Mouse (Mus musculus): ENCODE results near the gene Ugt1a6a. TPM values are rescaled to one million over a fixed set of nuclear protein-coding genes. Genes with fewer than 3 reads are reported as not detected.

Gene Ugt1a6a
- total and polyA plus RNA-seq, 3 experiments = not detected

DNA sequence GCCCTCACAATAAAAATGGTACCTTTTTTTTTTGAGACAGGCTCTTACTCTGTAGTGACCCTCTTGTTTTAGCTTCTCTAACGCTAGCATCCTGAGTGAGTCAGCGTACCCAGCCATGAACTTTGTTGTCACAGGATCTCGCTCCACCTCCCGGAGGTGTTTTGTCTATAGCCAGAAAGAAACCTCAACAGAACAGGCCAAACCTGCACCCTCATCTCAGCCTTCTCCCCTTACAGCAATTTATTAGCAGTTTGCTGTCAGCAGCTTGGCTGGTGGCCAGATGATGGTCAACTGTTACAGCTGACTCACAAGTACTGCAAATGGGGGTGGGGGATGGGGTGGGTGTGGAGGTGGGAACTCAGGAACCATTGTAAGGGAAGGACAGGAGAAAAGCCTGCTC is 127.6 kb downstream of the Ugt1a6a start:
- Histone ChIP-seq H3K79me2 (ENCODE audit: control insufficient read depth, insufficient read depth, low read length, poor library complexity) (no peaks in the 10 kb centered on the region), H3K9ac (ENCODE audit: control insufficient read depth, low read depth, low read length, poor library complexity, severe bottlenecking) (no peak overlapping the region), H3K4me1 (ENCODE audit: control insufficient read depth in 1 of 2, insufficient read depth in 2 of 2, low read length in 2 of 2) (peaks cover 7 to 17% of the 10 kb centered on the region in 2 experiments), H3K36me3 (ENCODE audit: control insufficient read depth in 1 of 2, insufficient read depth in 2 of 2, low read length in 2 of 2) (peaks cover 14 to 24% of the 10 kb centered on the region in 2 experiments), H3K4me3 (ENCODE audit: control insufficient read depth in 1 of 2, insufficient read depth in 1 of 2, low read depth in 2 of 2, low read length in 2 of 2) (no peak overlapping the region), H3K27me3 (ENCODE audit: control insufficient read depth in 1 of 2, insufficient read depth in 2 of 2, low read length in 2 of 2) (no peaks in the 10 kb centered on the region), H3K27ac (ENCODE audit: control insufficient read depth, low read depth, low read length) (peak overlapping the region; percentile 31), H3K9me3 (replicated peaks; ENCODE audit: insufficient read depth, low read length) (no peaks in the 10 kb centered on the region)
- peak; percentile 94 for DNase-seq (ENCODE audit: low read depth, low spot score)
- TF ChIP-seq NELFE (IDR thresholded peaks at IDR 0.05; ENCODE audit: low read depth, low read length) (0 out of 2 replicates have a peak, but pooled peaks have one; percentile 2), ZC3H11A (IDR thresholded peaks at IDR 0.05; ENCODE audit: low read depth, low read length) (0 out of 2 replicates have a peak, but pooled peaks have one; percentile 18), GATA1 (IDR thresholded peaks at IDR 0.05; ENCODE audit: low read depth, low read length) (no peak), ZMIZ1 (IDR thresholded peaks at IDR 0.05; ENCODE audit: low read depth, low read length) (no peak), MAFK (IDR thresholded peaks at IDR 0.05; ENCODE audit: borderline replicate concordance, low read depth, low read length) (no peak), NRF1 (IDR thresholded peaks at IDR 0.05; ENCODE audit: insufficient read depth, low read depth, low read length, poor library complexity, severe bottlenecking) (no peak), USF2 (IDR thresholded peaks at IDR 0.05; ENCODE audit: borderline replicate concordance in 1 of 2, insufficient read depth in 1 of 2, low read depth in 1 of 2, low read length in 2 of 2) (no peak), GABPA (IDR thresholded peaks at IDR 0.05; ENCODE audit: low read depth, low read length) (no peak), MYB (IDR thresholded peaks at IDR 0.05; ENCODE audit: low read depth, low read length) (peak; percentile 53; the same call in 1 of the 2 replicates), HCFC1 (IDR thresholded peaks at IDR 0.05; ENCODE audit: low read depth, low read length) (0 out of 2 replicates have a peak, but pooled peaks have one; percentile 23), BHLHE40 (IDR thresholded peaks at IDR 0.05; ENCODE audit: borderline replicate concordance, low read depth, low read length) (no peak), ZNF384 (IDR thresholded peaks at IDR 0.05; ENCODE audit: low read depth, low read length) (no peak), USF1 (IDR thresholded peaks at IDR 0.05; ENCODE audit: low read depth, low read length) (no peak), ETS1 (IDR thresholded peaks at IDR 0.05; ENCODE audit: low read depth, low read length) (peak; percentile 96), TBP (IDR thresholded peaks at IDR 0.05; ENCODE audit: low read depth, low read length) (peak; percentile 31; the same call in 1 of the 2 replicates), SMC3 (IDR thresholded peaks at IDR 0.05; ENCODE audit: low read depth, low read length) (no peak), TCF12 (IDR thresholded peaks at IDR 0.05; ENCODE audit: low read depth, low read length) (0 out of 2 replicates have a peak, but pooled peaks have one; percentile 23), MAZ (IDR thresholded peaks at IDR 0.05; ENCODE audit: low read depth, low read length) (no peak), KAT2A (conservative IDR thresholded peaks at IDR 0.05; ENCODE audit: low read depth, low read length) (no peak), SIN3A (IDR thresholded peaks at IDR 0.05; ENCODE audit: low read length) (peak; percentile 53; the same call in 1 of the 2 replicates), CTCF (IDR thresholded peaks at IDR 0.05 in 2 of 3, conservative IDR thresholded peaks at IDR 0.05 in 1 of 3; ENCODE audit: control insufficient read depth in 1 of 3, insufficient read depth in 1 of 3, low read depth in 2 of 3, low read length in 3 of 3, poor library complexity in 1 of 3, severe bottlenecking in 1 of 3) (no peak), RAD21 (IDR thresholded peaks at IDR 0.05; ENCODE audit: low read depth, low read length) (no peak), UBTF (IDR thresholded peaks at IDR 0.05; ENCODE audit: borderline replicate concordance, insufficient read depth, low read depth, low read length) (no peak), CHD2 (IDR thresholded peaks at IDR 0.05; ENCODE audit: low read length) (peak; percentile 58; the same call in 1 of the 2 replicates), POLR2AphosphoS2 (IDR thresholded peaks at IDR 0.05; ENCODE audit: low read length) (peak; percentile 79), ZKSCAN1 (IDR thresholded peaks at IDR 0.05; ENCODE audit: low read depth, low read length) (no peak), EP300 (IDR thresholded peaks at IDR 0.05; ENCODE audit: low read depth in 1 of 2, low read length in 2 of 2) (peak; percentile 51 to 79), MYC (IDR thresholded peaks at IDR 0.05; ENCODE audit: low read depth, low read length) (no peak), ELF1 (IDR thresholded peaks at IDR 0.05; ENCODE audit: low read depth, low read length) (no peak), E2F4 (IDR thresholded peaks at IDR 0.05; ENCODE audit: borderline replicate concordance, low read depth, low read length) (no peak), TAL1 (IDR thresholded peaks at IDR 0.05; ENCODE audit: low read length) (no peak), POLR2AphosphoS5 (IDR thresholded peaks at IDR 0.05; ENCODE audit: borderline replicate concordance, low read depth, low read length) (no peak), MAX (IDR thresholded peaks at IDR 0.05; ENCODE audit: low read length) (no peak), MXI1 (IDR thresholded peaks at IDR 0.05; ENCODE audit: low read depth, low read length) (no peak), MEF2A (IDR thresholded peaks at IDR 0.05; ENCODE audit: extremely low read depth, insufficient replicate concordance, low read depth, low read length, poor library complexity, severe bottlenecking) (no peak), RCOR1 (IDR thresholded peaks at IDR 0.05; ENCODE audit: low read depth, low read length) (no peak; the same call in 1 of the 2 replicates), CHD1 (IDR thresholded peaks at IDR 0.05; ENCODE audit: low read depth, low read length) (no peak)
